Mouse (Mus musculus): ENCODE measurements around the gene Impdh1. TPM values are rescaled to one million over a fixed set of nuclear protein-coding genes. Genes with fewer than 3 reads are reported as not detected.
A peak's percentile ranks its signal among the peaks of the same experiment; 100 is the strongest.
"Not testable (repeated sequence)": the region's sequence is repeated elsewhere in the genome, so short reads cannot be mapped to it uniquely, and the experiment has no call there.

The Impdh1 gene
- polyA plus RNA-seq, 1 experiment from 2014 or later, result 32.8 TPM

GRCm38 (mm10) chr6:29177901-29178879 lies 38.0 kb downstream of the Impdh1 start:
- H3K9me3 ChIP-seq (replicated peaks), result no peaks in the 10 kb centered on the region
- no peak overlapping the region for H3K27ac ChIP-seq
- no peak overlapping the region for H3K9ac ChIP-seq
- H3K4me3 ChIP-seq, result peak overlapping the region; percentile 65
- WGBS, result 36% methylated on average over 17 of the region's 17 CpGs
- H3K36me3 ChIP-seq, result no peaks in the 10 kb centered on the region
- H3K27me3 ChIP-seq, result peaks cover 84% of the 10 kb centered on the region
- 0 out of 2 replicates have a peak, but pooled peaks have one; percentile 37 for ATAC-seq (replicated peaks; ENCODE audit: insufficient number of reproducible peaks, insufficient read depth, low FRiP score, low read depth)
- H3K4me2 ChIP-seq, result peak overlapping the region; percentile 98
- H3K4me1 ChIP-seq (replicated peaks), result peaks cover 10% of the 10 kb centered on the region

DNA sequence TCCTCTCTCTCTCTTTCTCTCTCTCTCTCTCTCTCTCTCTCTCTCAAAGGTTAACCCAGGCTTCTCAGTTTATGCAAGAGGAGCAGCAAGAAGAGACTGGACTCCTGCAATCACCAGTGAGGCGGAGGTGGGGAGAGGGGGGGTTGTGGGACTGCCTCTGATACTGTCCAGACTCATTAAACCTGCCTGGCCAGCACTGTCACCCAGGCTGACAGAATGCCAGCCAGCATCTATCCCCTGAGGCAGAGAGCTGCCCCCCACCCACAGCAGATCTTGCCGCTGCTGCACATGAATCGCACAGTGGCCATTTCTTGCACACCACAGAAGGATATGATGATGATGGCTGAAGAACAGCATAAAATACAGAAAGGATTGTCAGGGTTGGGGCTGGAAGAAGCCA lies 41.1 kb downstream of the Impdh1 start:
- no peak for ATAC-seq (replicated peaks; ENCODE audit: insufficient number of reproducible peaks, insufficient read depth, low FRiP score, low read depth)
- Histone ChIP-seq H3K36me3 (no peaks in the 10 kb centered on the region), H3K9me3 (replicated peaks) (no peaks in the 10 kb centered on the region), H3K4me3 (no peak overlapping the region), H3K9ac (no peak overlapping the region), H3K4me1 (replicated peaks) (peaks cover 26% of the 10 kb centered on the region), H3K27me3 (peaks cover 94% of the 10 kb centered on the region), H3K27ac (no peak overlapping the region), H3K4me2 (no peak overlapping the region)
- 50% methylated on average over 3 of the region's 3 CpGs for WGBS

- H3K4me3 ChIP-seq, result no peak overlapping the region
- no peak overlapping the region for H3K27ac ChIP-seq
- WGBS, result 20% methylated on average over 7 of the region's 7 CpGs
- no peaks in the 10 kb centered on the region for H3K36me3 ChIP-seq
- ATAC-seq (replicated peaks; ENCODE audit: insufficient number of reproducible peaks, insufficient read depth, low FRiP score, low read depth), result no peak
- H3K4me1 ChIP-seq (replicated peaks), result peaks cover 26% of the 10 kb centered on the region
- peaks cover 96% of the 10 kb centered on the region for H3K27me3 ChIP-seq
- H3K9ac ChIP-seq, result no peak overlapping the region
- H3K9me3 ChIP-seq (replicated peaks), result no peaks in the 10 kb centered on the region
- H3K4me2 ChIP-seq, result no peak overlapping the region
Measured at GRCm38 (mm10) chr6:29174368-29174767, 41.8 kb downstream of the Impdh1 start.

GRCm38 (mm10) chr6:29170952-29171388 lies 45.2 kb downstream of the Impdh1 start:
- peaks cover 91% of the 10 kb centered on the region for H3K27me3 ChIP-seq
- WGBS, result under 1% methylated on average over 38 of the region's 40 CpGs
- peak overlapping the region; percentile 50 for H3K4me3 ChIP-seq
- peak overlapping the region; percentile 51 for H3K9ac ChIP-seq
- ATAC-seq (replicated peaks; ENCODE audit: insufficient number of reproducible peaks, insufficient read depth, low FRiP score, low read depth), result peak; percentile 75
- H3K9me3 ChIP-seq (replicated peaks), result no peaks in the 10 kb centered on the region
- peaks cover 20% of the 10 kb centered on the region for H3K4me1 ChIP-seq (replicated peaks)
- peak overlapping the region; percentile 93 for H3K4me2 ChIP-seq
- H3K27ac ChIP-seq, result no peak overlapping the region
- H3K36me3 ChIP-seq, result no peaks in the 10 kb centered on the region

GRCm38 (mm10) chr6:29170063-29170921 lies 45.9 kb downstream of the Impdh1 start:
- WGBS, result 3% methylated on average over 62 of the region's 63 CpGs
- ATAC-seq (replicated peaks; ENCODE audit: insufficient number of reproducible peaks, insufficient read depth, low FRiP score, low read depth), result no peak
- Histone ChIP-seq H3K9me3 (replicated peaks) (no peaks in the 10 kb centered on the region), H3K27me3 (peaks cover 84% of the 10 kb centered on the region), H3K36me3 (no peaks in the 10 kb centered on the region), H3K4me1 (replicated peaks) (peaks cover 20% of the 10 kb centered on the region), H3K9ac (peak overlapping the region; percentile 51), H3K4me2 (peak overlapping the region; percentile 93), H3K4me3 (peak overlapping the region; percentile 50), H3K27ac (no peak overlapping the region)

GRCm38 (mm10) chr6:29169675-29170062 lies 46.5 kb downstream of the Impdh1 start:
- H3K4me2 ChIP-seq, result peak overlapping the region; percentile 93
- no peak overlapping the region for H3K27ac ChIP-seq
- ATAC-seq (replicated peaks; ENCODE audit: insufficient number of reproducible peaks, insufficient read depth, low FRiP score, low read depth), result no peak
- H3K4me3 ChIP-seq, result peak overlapping the region; percentile 50
- H3K9ac ChIP-seq, result no peak overlapping the region
- no peaks in the 10 kb centered on the region for H3K36me3 ChIP-seq
- peaks cover 80% of the 10 kb centered on the region for H3K27me3 ChIP-seq
- WGBS, result 10% methylated on average over 12 of the region's 12 CpGs
- H3K4me1 ChIP-seq (replicated peaks), result peaks cover 20% of the 10 kb centered on the region
- H3K9me3 ChIP-seq (replicated peaks), result no peaks in the 10 kb centered on the region

GRCm38 (mm10) chr6:29168871-29169270 lies 47.3 kb downstream of the Impdh1 start:
- Histone ChIP-seq H3K27ac (no peak overlapping the region), H3K9me3 (replicated peaks) (no peaks in the 10 kb centered on the region), H3K4me1 (replicated peaks) (peaks cover 22% of the 10 kb centered on the region), H3K4me3 (no peak overlapping the region), H3K9ac (no peak overlapping the region), H3K4me2 (no peak overlapping the region), H3K36me3 (no peaks in the 10 kb centered on the region), H3K27me3 (peaks cover 72% of the 10 kb centered on the region)
- 31% methylated on average over 2 of the region's 2 CpGs for WGBS
- no peak for ATAC-seq (replicated peaks; ENCODE audit: insufficient number of reproducible peaks, insufficient read depth, low FRiP score, low read depth)

DNA sequence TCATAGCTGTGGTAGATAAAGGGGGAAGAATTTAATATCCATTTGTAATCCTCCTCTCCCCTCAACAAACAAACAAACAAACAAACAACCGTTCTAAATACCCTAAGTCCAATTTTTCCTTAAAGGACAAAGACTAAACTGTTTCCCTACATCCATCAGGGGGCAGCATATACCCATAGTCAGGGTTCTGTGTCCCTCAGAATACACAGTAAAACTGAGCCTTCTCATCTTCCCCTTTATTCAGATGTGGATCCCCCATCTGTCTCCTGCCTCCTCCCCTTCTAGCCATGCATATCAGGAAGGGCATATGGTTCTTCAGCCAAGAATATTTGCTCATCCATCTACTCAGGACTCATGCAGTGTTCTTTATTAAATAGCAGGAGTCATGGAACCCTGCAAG lies 50.0 kb downstream of the Impdh1 start:
- Histone ChIP-seq H3K27ac (no peak overlapping the region), H3K27me3 (peaks cover 46% of the 10 kb centered on the region), H3K9ac (no peak overlapping the region), H3K9me3 (replicated peaks) (no peaks in the 10 kb centered on the region), H3K4me3 (no peak overlapping the region), H3K4me1 (replicated peaks) (peaks cover 24% of the 10 kb centered on the region), H3K4me2 (no peak overlapping the region), H3K36me3 (no peaks in the 10 kb centered on the region)
- WGBS, result 13% methylated on average over 1 of the region's 1 CpGs
- ATAC-seq (replicated peaks; ENCODE audit: insufficient number of reproducible peaks, insufficient read depth, low FRiP score, low read depth), result no peak

DNA sequence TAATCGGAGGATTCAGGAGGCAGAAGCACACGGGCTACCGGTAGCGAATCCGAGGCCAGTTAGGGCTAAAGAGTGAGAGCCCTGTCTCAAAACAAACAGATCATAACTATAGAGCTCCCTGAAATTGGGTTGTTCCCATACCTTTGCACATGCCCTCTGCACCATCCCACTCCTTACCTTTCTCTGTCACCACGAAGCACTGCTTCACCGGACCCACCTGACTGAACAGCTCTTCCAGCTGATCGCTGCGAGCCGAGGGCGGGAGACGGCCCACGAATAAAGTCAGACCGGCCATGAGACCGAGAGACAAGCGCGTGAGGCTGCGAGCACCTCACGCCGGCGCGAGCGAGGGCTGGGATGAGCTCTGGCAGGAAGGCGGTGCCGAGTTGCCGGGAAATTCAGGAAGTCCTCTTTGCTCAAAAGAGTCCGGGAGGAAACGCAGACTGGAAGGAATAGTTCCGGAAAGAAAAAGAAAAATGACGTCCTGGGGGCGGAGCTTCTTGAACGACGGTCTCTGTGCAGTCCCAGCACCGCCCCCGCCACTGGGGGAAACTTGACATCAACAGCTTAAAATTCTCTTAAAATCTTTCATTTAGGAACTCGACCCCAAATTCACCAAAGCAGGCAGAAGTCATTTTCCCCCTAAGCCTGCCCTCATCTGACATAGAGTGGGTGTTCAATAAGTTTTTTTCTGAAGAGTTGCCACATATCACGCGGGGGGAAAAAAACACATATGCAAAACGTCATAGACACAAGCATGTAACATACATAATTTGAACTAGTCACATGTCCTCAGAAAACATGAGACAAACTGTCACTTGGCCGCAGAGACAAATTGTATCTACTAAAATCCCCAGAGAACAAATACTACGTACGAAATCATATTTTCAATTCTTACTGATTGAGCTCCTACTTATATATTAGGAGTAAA lies 51.6 kb downstream of the Impdh1 start, which contains the start of gene Rbm28:
TSS of gene Rbm28 (minus strand) at position 693 of the 931 bp plus-strand sequence.
- Histone ChIP-seq H3K4me1 (replicated peaks) (peaks cover 10% of the 10 kb centered on the region), H3K9me3 (replicated peaks) (no peaks in the 10 kb centered on the region), H3K4me2 (peak within 1 kb of the TSS; percentile 91), H3K9ac (peak within 1 kb of the TSS; percentile 67), H3K27ac (no peak within 1 kb of the TSS), H3K27me3 (peaks cover 31% of the 10 kb centered on the region), H3K4me3 (peak within 1 kb of the TSS; percentile 72), H3K36me3 (0 out of 2 replicates have a peak, but pooled peaks cover 3% of the 10 kb centered on the region)
- 7% methylated on average over 42 of the region's 42 CpGs for WGBS
- peak; percentile 54 for ATAC-seq (replicated peaks; ENCODE audit: insufficient number of reproducible peaks, insufficient read depth, low FRiP score, low read depth)

DNA sequence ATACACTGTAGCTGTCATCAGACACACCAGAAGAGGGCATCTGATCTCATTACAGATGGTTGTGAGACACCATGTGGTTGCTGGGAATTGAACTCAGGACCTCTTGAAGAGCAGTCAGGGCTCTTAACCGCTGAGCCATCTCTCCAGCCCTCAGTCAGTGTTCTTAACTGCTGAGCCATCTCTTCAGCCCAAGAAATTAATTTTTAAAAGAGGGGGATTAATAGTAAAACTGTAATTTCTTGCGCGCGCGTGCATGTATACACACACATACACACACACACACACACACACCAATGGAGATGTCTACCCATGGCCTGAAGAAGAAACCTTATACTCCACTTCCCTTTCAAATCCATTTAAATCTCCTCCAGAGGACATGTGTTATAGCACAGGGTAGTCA lies 54.9 kb downstream of the Impdh1 start:
- H3K27ac ChIP-seq; H3K9me3 ChIP-seq (replicated peaks); H3K9ac ChIP-seq; ATAC-seq (replicated peaks; ENCODE audit: insufficient number of reproducible peaks, insufficient read depth, low FRiP score, low read depth); H3K27me3 ChIP-seq; H3K4me1 ChIP-seq (replicated peaks); H3K4me3 ChIP-seq; H3K4me2 ChIP-seq: not testable (repeated sequence)
- H3K36me3 ChIP-seq, result peaks cover 34% of the 10 kb centered on the region
- 96% methylated on average over 5 of the region's 5 CpGs for WGBS

Data from heart, embryonic 15.5 days (tissue).